In genomic region chr7:123964559-123965142, GRCm38 (mm10) we compare ENCODE assay signal across 9 mouse cellular contexts. TPM values are rescaled to one million over a fixed set of nuclear protein-coding genes. Genes with fewer than 3 reads are reported as not detected.
DNase-seq lines count a peak whose midpoint lies in the region; ATAC-seq and TF ChIP-seq lines count a peak whose summit lies in the region.
"Had no signal": no experiment of that assay in that cellular context is flagged by ENCODE, and none has a peak within 500 bp of the region (broad histone marks: within the 10 kb centered on the region; RNA-seq: fewer than 3 reads in every experiment).

No protein-coding gene starts in this region.

- no peak overlapping the region for H3K27ac ChIP-seq in forebrain, embryonic 11.5 days (ENCODE audit: low read depth, low read length)
- H3K27ac ChIP-seq in forebrain, embryonic 13.5 days, result no peak overlapping the region
- no peak overlapping the region for H3K27ac ChIP-seq in liver, postnatal 0 days (ENCODE audit: low read depth)
- no peak overlapping the region for H3K27ac ChIP-seq in neural tube, embryonic 12.5 days

- no peaks in the 10 kb centered on the region for H3K36me3 ChIP-seq in forebrain, embryonic 11.5 days (ENCODE audit: control insufficient read depth, insufficient read depth, low read length)
- H3K36me3 ChIP-seq in forebrain, embryonic 13.5 days (ENCODE audit: poor library complexity, severe bottlenecking), result no peaks in the 10 kb centered on the region
- H3K36me3 ChIP-seq in liver, postnatal 0 days (replicated peaks; ENCODE audit: insufficient read depth, low read length), result no peaks in the 10 kb centered on the region
- H3K36me3 ChIP-seq in neural tube, embryonic 12.5 days, result no peaks in the 10 kb centered on the region

- TF ChIP-seq EP300 in liver, postnatal 0 days (IDR thresholded peaks at IDR 0.05; ENCODE audit: low read depth), result no peak

- H3K9me3 ChIP-seq in forebrain, embryonic 11.5 days (ENCODE audit: control insufficient read depth, low read length), result no peaks in the 10 kb centered on the region
- H3K9me3 ChIP-seq in forebrain, embryonic 13.5 days (replicated peaks), result no peaks in the 10 kb centered on the region; the same call in 1 of the 2 replicates
- H3K9me3 ChIP-seq in liver, postnatal 0 days (ENCODE audit: low read length), result peaks cover 8% of the 10 kb centered on the region; the same call in 1 of the 2 replicates
- no peaks in the 10 kb centered on the region for H3K9me3 ChIP-seq in neural tube, embryonic 12.5 days

- TF ChIP-seq CTCF in liver, postnatal 0 days (IDR thresholded peaks at IDR 0.05; ENCODE audit: low read depth), result peak; percentile 50

- no peak overlapping the region for H3K4me3 ChIP-seq in forebrain, embryonic 11.5 days (ENCODE audit: low read depth, low read length)
- H3K4me3 ChIP-seq in forebrain, embryonic 13.5 days, result no peak overlapping the region
- no peak overlapping the region for H3K4me3 ChIP-seq in liver, postnatal 0 days (ENCODE audit: low read depth, low read length)
- H3K4me3 ChIP-seq in neural tube, embryonic 12.5 days, result no peak overlapping the region

- H3K27me3 ChIP-seq in forebrain, embryonic 11.5 days (ENCODE audit: control insufficient read depth, insufficient read depth, low read length), result no peaks in the 10 kb centered on the region
- H3K27me3 ChIP-seq in forebrain, embryonic 13.5 days, result no peaks in the 10 kb centered on the region
- H3K27me3 ChIP-seq in liver, postnatal 0 days (ENCODE audit: insufficient read depth, low read length), result no peaks in the 10 kb centered on the region
- no peaks in the 10 kb centered on the region for H3K27me3 ChIP-seq in neural tube, embryonic 12.5 days (replicated peaks)

- H3K4me1 ChIP-seq in forebrain, embryonic 11.5 days (replicated peaks; ENCODE audit: control insufficient read depth, insufficient read depth, low read length), result no peaks in the 10 kb centered on the region
- H3K4me1 ChIP-seq in forebrain, embryonic 13.5 days, result no peaks in the 10 kb centered on the region
- no peaks in the 10 kb centered on the region for H3K4me1 ChIP-seq in liver, postnatal 0 days (ENCODE audit: insufficient read depth)
- no peaks in the 10 kb centered on the region for H3K4me1 ChIP-seq in neural tube, embryonic 12.5 days

- H3K4me2 ChIP-seq in forebrain, embryonic 11.5 days (ENCODE audit: low read depth, low read length, severe bottlenecking), result no peak overlapping the region
- no peak overlapping the region for H3K4me2 ChIP-seq in forebrain, embryonic 13.5 days
- H3K4me2 ChIP-seq in liver, postnatal 0 days (ENCODE audit: low read depth, low read length), result no peak overlapping the region
- H3K4me2 ChIP-seq in neural tube, embryonic 12.5 days (replicated peaks), result no peak overlapping the region

- 54% methylated on average over 10 of the region's 10 CpGs for WGBS in forebrain, embryonic 11.5 days
- WGBS in forebrain, embryonic 13.5 days, result 59% methylated on average over 10 of the region's 10 CpGs
- WGBS in liver, postnatal 0 days (ENCODE audit: insufficient replicate concordance), result 45% methylated on average over 10 of the region's 10 CpGs
- 54% methylated on average over 10 of the region's 10 CpGs for WGBS in neural tube, embryonic 12.5 days

- ATAC-seq in forebrain, embryonic 11.5 days (replicated peaks; ENCODE audit: low FRiP score), result 0 out of 2 replicates have a peak, but pooled peaks have one; percentile 18
- no peak for ATAC-seq in forebrain, embryonic 13.5 days
- ATAC-seq in liver, postnatal 0 days, result no peak
- peak; percentile 21; the same call in 1 of the 2 replicates for ATAC-seq in neural tube, embryonic 12.5 days (ENCODE audit: low FRiP score, low read depth)

- H3K9ac ChIP-seq in forebrain, embryonic 11.5 days (ENCODE audit: low read length), result no peak overlapping the region
- no peak overlapping the region for H3K9ac ChIP-seq in forebrain, embryonic 13.5 days
- H3K9ac ChIP-seq in liver, postnatal 0 days (replicated peaks), result no peak overlapping the region
- H3K9ac ChIP-seq in neural tube, embryonic 12.5 days, result no peak overlapping the region

- DNase-seq in forebrain, embryonic 11.5 days (ENCODE audit: low spot score), result no peak
- DNase-seq in liver, postnatal 0 days, result no peak
- DNase-seq in liver, result no peak
- DNase-seq in embryo, embryonic 11 days, result peak; percentile 66
- no peak for DNase-seq in right cerebral cortex, postnatal 4 days
- no peak for DNase-seq in lung, postnatal 14 days
- DNase-seq: gastrocnemius, postnatal 25 days had no signal

RNA-seq across cellular contexts. Expression of gene Hs3st4, which starts 18.0 kb away (rescaled TPM):
- polyA plus RNA-seq in forebrain, embryonic 11.5 days (2014; fragmentation: Nextera tagmentation; extraction: Ambion mirVana), result 0.11 and 0.16 TPM in 2 replicates
- polyA plus RNA-seq in forebrain, embryonic 13.5 days (2015; fragmentation: Nextera tagmentation; extraction: Ambion mirVana), result 3.3 and 5.0 TPM in 2 replicates
- polyA plus RNA-seq in liver, postnatal 0 days (2015; fragmentation: Nextera tagmentation; extraction: Ambion mirVana), result not detected in 2 replicates
- 1.6 and 1.8 TPM in 2 replicates for polyA plus RNA-seq in neural tube, embryonic 12.5 days (2016; fragmentation: Nextera tagmentation; extraction: Ambion mirVana)

Comparison
In these comparisons a context has a peak if more than half of its experiments do, and no peak if none do; other contexts are left out.
1. ATAC-seq: peak in forebrain, embryonic 11.5 days (single experiment) and neural tube, embryonic 12.5 days (single experiment); none in forebrain, embryonic 13.5 days (single experiment) and liver, postnatal 0 days (single experiment).